Mouse (Mus musculus) cerebellum, adult 11-12 months (tissue): ENCODE data around the gene Ikzf2.

Source experiments
- DNase-seq: peaks from one replicate; pipeline ENCODE4 v3.0.0; 2022

Ikzf2 gene

DNA sequence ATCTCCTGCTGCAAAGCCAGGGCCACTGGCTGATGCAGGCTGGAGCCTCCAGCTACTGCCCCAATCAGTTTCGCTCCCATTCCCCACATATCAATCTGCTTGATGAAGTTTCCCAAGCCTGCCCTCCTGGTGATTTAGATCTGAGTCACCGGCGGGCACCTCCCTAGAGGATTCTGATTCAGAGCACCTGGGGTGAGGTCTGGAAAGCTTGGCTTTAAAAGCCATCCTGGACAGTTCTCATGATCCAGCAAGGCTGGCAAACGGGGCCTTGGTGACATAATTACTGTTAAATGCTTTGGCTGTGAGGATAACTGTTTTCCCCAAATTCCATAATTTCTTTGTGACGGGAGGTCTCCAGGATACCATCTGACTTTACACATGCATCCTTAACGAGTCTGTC, 29.0 kb downstream of the Ikzf2 start:
- DNase-seq, result no peak

- no peak for DNase-seq
These were observed 29.6 kb downstream of the Ikzf2 start for GRCm38 (mm10) chr1:69657455-69657854.

DNA sequence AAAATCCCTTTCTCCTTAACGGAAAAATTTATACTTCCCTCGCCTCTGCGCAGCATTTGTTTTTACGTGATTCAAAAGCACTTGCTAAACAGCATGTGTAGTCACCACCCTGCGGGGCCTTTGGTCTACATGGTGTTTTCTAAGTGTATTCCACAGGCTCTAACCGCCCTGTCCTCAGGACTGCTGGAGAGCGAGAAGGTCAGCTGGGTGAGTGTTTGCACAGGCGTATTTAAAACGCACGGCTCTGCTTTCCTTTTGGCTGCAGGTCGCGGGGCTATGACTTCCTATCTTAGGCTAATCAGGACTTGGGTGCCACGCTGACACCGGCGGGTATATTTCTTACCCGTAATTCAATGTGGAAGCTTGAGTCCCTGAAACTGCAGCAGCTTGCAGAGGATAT, 30.1 kb downstream of the Ikzf2 start:
- DNase-seq, result no peak

DNA sequence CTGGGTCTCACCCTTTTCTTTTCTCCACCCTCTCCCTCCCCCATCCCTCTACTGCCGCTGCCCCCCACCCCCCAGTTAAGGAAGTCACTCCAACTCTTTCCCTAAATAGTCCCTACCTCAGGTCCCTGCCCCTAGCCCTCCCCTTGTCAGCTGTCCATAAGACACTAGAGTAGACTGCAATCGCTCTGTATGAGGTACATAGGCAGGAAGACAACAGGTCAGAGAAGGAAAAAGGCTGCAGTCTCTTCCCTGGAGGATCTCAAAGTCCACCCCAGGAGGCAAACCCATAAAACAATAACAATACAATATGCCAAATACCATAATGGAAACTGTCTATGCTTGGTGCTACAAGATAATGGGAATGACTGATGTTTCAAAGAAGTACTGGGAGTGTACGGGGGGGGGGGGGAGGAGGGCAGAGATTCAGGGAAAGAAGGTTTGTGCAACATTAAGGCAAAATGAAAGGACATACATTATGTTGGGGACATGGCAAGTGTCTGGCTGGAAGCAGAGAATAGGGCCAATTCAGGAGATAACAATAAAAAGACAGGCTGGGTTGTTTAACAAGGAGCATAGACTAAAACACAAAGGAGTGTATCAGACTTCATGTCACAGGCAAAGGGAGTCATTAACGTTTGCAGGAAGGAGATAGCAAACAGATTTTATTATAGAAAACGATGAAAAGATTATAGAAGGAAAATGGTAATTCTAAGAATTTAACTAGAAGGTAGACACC, 30.8 kb downstream of the Ikzf2 start:
- DNase-seq, result no peak

DNA sequence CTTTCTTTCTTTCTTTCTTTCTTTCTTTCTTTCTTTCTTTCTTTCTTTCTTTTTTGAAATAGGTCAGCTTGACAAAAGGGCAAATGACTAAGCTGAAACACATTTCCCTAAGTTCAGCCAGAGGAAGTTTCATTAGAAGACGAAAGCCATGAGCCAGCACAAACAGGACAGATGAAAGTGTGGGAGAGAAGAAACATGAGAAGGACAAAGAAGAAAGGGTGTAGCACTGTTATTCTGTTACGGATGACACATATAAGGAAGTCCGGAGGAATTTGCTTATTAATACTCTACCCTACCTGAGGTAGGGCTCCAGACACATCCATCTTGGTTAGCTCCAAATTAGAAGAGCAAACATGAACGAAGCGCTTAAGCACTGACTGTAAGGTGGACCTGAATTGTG, 31.7 kb downstream of the Ikzf2 start:
- no peak for DNase-seq

GRCm38 (mm10) chr1:69654955-69655354, 32.1 kb downstream of the Ikzf2 start:
- no peak for DNase-seq

DNA sequence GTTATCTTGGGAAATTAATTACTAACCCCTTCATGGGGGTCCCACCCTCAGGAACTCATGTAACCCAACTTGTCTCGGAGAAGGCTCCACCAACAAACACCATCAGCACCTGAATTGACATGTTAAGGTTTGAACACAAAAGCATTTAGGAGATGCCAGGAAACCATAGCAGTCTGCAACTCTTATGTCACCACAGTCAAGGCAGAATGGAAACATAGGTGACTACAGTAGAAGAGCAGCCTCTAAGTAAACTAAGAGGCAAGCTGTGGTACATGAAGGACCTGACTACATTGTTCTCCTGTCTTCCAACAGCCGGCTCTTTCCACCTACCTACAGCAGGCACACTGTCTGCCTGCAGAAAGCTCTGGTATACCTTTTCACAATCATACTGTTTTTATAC, 33.6 kb downstream of the Ikzf2 start:
- no peak for DNase-seq

GRCm38 (mm10) chr1:69643138-69643537, 43.9 kb downstream of the Ikzf2 start:
- DNase-seq, result no peak

DNA sequence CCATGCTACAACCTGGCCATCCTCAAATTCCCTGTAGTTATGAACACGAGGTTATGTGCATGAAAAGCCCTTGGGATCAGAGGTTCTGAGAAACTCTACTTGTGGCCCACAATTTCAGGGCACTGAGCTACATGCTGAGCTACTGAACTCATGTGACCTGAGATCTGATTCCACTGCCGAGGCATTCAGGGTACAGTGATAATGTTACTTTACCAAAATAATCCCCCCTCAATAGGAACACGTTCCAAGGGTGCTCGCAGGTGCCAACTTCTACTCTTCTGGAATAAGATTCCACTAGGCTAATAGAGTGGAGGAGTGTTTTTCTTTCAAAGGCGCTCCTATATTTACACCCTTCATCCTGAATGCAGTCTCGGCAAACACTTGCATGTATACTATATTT, 45.1 kb downstream of the Ikzf2 start:
- no peak for DNase-seq

DNA sequence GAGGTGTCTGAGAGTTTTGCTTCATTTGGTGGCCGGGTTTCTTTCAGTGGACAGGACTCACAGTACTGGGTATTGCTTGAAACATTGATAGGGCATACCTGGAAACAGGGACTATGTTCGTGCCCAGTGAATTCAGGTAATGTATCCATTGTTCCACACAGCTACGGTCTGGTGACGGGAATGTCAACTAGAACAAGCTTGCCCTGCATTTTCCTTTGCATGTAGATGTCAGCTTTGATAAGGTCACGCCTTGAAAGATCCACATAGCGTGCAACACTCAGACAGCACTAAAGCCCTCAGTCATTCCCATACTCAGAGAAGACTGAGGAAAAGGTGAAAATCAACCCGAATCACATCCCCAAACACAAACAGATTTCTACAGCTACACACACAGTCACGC, 48.7 kb downstream of the Ikzf2 start:
- DNase-seq, result no peak

- no peak for DNase-seq
These were observed 49.1 kb downstream of the Ikzf2 start for GRCm38 (mm10) chr1:69637907-69638306.

DNA sequence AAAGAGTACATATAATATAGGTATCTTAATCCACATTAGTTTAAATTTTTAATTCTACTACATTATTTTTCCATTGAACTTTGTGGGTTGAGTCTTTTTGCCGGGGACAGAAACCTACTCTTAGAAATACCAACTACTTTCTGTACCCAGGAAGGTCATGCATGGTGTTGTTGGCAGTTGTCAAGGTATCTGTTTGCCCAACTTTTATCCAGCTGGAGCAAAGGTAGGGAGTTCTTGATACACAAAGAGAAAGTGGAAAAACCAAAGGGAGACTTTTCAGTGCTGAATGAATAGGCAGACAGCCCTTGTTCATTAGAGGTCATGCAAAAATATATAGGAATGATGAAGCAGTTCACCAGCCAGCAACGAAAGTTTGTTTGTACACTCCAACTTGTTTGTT, 52.8 kb downstream of the Ikzf2 start:
- no peak for DNase-seq

- DNase-seq, result no peak
These were observed 56.5 kb downstream of the Ikzf2 start for GRCm38 (mm10) chr1:69630508-69630907.

GRCm38 (mm10) chr1:69629513-69629912, 57.5 kb downstream of the Ikzf2 start:
- DNase-seq, result no peak

DNA sequence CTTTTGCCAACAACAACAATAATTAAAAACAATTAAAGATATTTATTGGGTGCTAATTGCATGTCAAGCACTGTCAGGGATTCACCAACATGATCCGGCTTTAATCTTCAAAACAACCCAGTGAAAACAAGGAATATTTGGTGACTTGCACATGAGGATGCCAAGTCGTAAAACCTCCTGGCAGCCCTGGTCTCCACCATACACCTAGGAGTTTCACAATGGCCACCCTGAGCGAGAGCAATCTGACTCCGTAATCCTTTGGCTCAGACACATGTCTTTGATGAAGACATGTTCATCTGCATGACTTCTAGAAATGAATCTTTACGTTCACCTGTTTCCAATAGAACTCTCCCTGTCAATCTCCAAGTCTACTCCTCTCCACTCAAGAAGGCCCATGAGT, 75.0 kb downstream of the Ikzf2 start:
- no peak for DNase-seq

GRCm38 (mm10) chr1:69611204-69611725, 75.8 kb downstream of the Ikzf2 start:
- DNase-seq, result no peak

DNA sequence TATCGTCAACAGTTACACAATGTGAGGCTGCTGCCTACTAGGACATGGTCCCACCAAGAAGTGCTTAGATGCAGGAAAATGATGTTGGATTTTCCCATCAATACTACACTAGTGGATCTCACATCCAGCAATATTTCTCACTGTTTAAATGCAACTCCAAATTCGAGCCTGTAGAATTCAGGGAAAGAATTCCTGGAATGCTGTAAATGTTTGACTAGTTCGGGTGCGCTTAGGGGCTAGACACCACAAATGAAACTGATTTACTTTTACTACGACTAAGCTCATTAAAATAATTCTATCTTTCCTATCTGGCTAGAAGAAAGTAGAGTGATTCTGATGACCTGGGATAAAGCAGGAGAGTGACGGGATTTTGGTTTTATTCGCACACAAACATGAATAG, 76.3 kb downstream of the Ikzf2 start:
- DNase-seq, result no peak

GRCm38 (mm10) chr1:69608846-69609245, 78.2 kb downstream of the Ikzf2 start:
- no peak for DNase-seq

DNA sequence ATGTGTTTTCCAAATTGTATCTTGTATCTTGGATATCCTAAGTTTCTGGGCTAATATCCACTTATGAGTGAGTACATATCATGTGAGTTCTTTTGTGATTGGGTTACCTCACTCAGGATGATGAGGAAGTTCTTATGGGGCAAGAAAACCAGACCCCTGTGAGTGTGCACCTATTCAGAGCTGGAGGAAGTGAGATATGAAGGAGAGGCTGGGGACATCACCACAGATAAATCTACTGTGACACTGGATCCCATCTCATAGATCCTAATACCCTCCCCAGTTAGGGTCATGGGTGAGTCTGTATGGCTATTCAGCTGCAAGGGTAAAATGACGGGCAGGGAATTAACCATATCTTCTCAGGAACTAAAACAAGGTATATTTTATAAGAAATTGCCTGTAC, 80.2 kb downstream of the Ikzf2 start:
- DNase-seq, result no peak

DNA sequence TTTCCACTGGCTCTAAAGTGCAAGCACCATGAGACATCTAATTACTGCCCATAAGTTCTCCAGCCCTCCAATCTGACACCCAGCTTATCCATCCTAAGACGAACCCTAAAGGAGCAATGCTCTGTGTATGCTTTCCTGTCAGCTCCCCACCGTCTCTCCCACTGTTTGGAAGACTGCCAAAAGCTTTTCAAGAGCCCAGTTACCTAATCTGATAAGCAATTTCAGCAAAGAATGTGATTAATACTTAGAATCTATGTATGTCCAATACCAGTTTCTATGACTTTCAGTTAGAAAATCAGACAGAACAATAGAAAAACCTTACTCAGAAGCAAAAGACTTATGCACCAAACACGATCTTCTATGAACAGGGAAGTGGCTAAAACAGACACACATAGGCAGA, 82.8 kb downstream of the Ikzf2 start:
- DNase-seq, result no peak

DNA sequence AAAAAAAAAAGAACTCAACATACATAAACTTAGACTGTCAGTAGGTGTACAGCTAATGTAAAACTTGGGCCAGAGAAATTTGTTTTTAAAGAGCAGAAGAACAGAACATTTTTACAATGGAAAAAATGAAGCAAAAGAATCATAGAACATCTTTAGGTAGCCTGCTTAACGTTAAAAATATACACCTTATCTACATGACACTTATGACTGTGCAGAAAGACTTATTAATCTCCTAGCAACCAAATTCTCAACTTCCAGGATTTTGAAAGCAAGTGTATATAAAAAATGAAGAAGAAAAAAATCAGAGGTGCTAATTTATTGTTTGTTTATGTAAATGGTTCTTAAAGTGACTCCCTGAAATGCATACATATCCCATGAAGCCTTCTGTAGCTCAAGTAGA, 86.1 kb downstream of the Ikzf2 start:
- no peak for DNase-seq

DNA sequence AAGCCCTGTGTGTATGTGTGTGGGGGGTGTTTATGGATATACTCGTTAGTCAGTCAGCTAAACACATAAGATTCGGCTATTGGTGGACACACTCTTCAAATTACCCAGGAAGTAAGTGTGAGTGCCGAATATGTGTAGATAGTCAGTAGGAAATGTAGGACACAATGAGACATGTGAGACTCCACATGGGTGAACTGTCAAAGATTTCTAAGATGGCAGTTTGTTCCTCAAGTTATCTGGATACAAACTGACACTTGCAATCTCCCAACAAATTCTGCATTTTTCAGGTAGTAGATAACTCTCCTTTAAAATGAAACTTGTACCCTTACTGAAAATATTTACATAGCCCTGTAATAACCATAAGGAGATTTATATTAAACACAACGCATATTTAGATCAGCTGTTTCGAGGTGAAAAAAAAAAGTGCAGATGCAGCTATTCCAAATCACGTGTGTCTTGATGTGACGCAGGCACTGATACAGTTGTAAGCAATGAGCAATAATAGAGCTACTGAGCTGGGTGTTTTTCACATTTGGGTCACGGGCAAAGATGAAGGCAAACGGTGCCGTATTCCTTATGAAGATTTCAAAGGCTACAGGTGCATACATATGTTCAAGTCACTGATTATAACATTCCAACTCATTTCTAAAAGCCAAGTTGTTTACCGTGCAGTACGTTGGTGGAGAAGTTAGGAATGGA, 87.8 kb downstream of the Ikzf2 start:
- DNase-seq, result no peak

GRCm38 (mm10) chr1:69591889-69592288, 95.2 kb downstream of the Ikzf2 start:
- peak; percentile 4 for DNase-seq

GRCm38 (mm10) chr1:69591328-69591801, 95.7 kb downstream of the Ikzf2 start:
- DNase-seq, result peak; percentile 12
